Mouse (Mus musculus) left cerebral cortex, postnatal 25 days (tissue): ENCODE results near the gene Tomm22. TPM values are rescaled to one million over a fixed set of nuclear protein-coding genes. Genes with fewer than 3 reads are reported as not detected.

Source experiments
- DNase-seq, 2 experiments: peaks; one replicate each; pipeline ENCODE4 v3.0.0; 2022; ENCODE audit warnings: low spot score in 2 of 2, mixed read lengths in 1 of 2
- intact Hi-C: fragments of 180-260 bp; cut with DNase I; formaldehyde crosslinking; loops from one replicate; pipeline ENCODE4 v1.15.1; 2025
- total RNA-seq, 2 experiments: library from RNA; stranded (reverse); gene quantifications; 2 replicates each; pipeline ENCODE4 v1.2.3; 2021

The Tomm22 gene
- total RNA-seq, 2 experiments from 2014 or later, result 97.8 to 100 TPM

- intact Hi-C loops, result no loop called here
Measured at GRCm38 (mm10) chr15:79708229-79708822, 37.7 kb downstream of the Tomm22 start.

DNA sequence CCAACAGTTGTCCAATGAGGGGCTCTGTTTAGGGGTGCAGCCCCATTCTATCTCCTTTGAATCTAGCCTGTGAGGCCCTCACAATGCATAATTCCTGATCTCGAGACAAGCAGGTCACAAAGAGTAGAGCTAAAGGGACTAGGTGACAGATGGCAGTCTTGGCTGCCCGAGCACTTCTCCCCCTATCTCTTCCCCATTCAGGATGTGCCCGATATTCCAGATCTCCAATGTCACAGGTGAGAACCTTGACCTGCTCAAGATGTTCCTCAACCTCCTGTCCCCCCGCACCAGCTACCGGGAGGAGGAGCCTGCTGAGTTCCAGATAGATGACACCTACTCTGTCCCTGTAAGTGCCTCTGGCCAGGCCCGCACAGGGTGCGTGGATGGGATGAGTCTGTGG is 45.0 kb downstream of the Tomm22 start:
- intact Hi-C loops, result no loop called here

More at GRCm38 (mm10) chr15:79708229-79708822, 37.7 kb downstream of the Tomm22 start:
- DNase-seq, result no peak

DNA sequence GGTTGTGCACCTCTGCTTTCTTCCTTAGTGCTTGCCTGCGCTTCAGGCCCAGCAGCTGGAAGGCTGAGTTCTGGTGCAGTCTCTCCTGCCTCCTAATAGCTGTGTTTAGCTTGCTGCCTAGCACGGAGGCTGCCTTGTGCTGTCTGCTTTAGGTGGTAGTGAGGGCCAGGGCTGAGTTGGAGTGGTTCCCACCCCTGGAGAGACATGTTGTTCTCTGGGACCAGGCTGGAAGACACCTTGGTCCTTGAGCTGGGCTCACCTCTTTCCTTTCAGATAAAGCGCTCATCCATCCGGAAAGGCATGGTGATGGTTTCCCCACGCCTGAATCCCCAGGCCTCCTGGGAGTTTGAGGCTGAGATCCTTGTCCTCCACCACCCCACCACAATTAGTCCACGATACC is 46.0 kb downstream of the Tomm22 start:
- intact Hi-C loops, result no loop called here

More for the DNA sequence above, 45.0 kb downstream of the Tomm22 start:
- no peak for DNase-seq

GRCm38 (mm10) chr15:79720267-79720666 is 49.6 kb downstream of the Tomm22 start:
- intact Hi-C loops, result no loop called here
- no peak for DNase-seq

More for the DNA sequence above, 46.0 kb downstream of the Tomm22 start:
- DNase-seq, result no peak

DNA sequence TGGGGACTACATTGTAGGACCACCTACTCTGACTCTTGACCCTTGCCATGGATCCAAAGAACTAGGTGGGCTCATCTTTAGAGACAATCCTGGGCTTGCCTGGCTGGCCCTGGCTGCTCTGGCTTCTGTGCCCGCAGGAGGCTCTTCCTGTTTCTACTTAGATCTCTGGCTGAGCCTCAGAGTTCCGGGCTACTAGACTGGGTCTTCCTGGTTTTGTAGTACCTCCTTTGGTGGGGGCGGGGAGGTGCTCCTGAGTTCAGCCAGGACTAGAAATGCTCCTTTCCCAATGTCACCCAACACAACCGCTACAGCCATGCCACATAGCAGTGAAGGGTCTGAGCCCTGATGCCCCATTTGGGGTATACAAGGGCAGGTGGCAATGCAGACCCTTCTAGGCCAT is 50.1 kb downstream of the Tomm22 start:
- intact Hi-C loops, result no loop called here
- DNase-seq, result no peak

Other genes starting within 250 kb of the Tomm22 start
- gene Csnk1e, start 215.3 kb upstream of the Tomm22 start, total RNA-seq, result 100 to 1,000 TPM; 133 to 141 TPM
- 100 to 1,000 TPM; 187 to 209 TPM for gene Kcnj4, start 165.6 kb upstream of the Tomm22 start, total RNA-seq
- under 1 TPM; 0.41 to 0.55 TPM for gene Kdelr3, start 154.4 kb upstream of the Tomm22 start, total RNA-seq
- 100 to 1,000 TPM; 319 to 348 TPM for gene Ddx17, start 124.1 kb upstream of the Tomm22 start, total RNA-seq
- gene Dmc1, start 65.8 kb upstream of the Tomm22 start, total RNA-seq, result 1 to 10 TPM; 1.2 TPM
- gene Fam227a, start 11.9 kb upstream of the Tomm22 start, total RNA-seq, result 10 to 100 TPM in 1 of 2 experiments, 1 to 10 TPM in 1; 7.7 to 10.9 TPM
- 10 to 100 TPM; 51.2 to 53.6 TPM for gene Cby1, start 11.7 kb upstream of the Tomm22 start, total RNA-seq
- 10 to 100 TPM; 71.7 to 71.8 TPM for gene Josd1, start 17.1 kb downstream of the Tomm22 start, total RNA-seq
- 10 to 100 TPM; 42.5 to 47.7 TPM for gene Gtpbp1, start 20.0 kb downstream of the Tomm22 start, total RNA-seq
- 10 to 100 TPM; 26.3 to 43.4 TPM for gene Sun2, start 71.7 kb downstream of the Tomm22 start, total RNA-seq
- 10 to 100 TPM; 46.7 to 54.9 TPM for gene Dnal4, start 107.0 kb downstream of the Tomm22 start, total RNA-seq
- gene Nptxr, start 133.9 kb downstream of the Tomm22 start, total RNA-seq, result 100 to 1,000 TPM; 898 to 921 TPM
- 10 to 100 TPM; 11.1 to 20.1 TPM for gene Npcd, start 163.4 kb downstream of the Tomm22 start, total RNA-seq
- gene Cbx6, start 163.8 kb downstream of the Tomm22 start, total RNA-seq, result 100 to 1,000 TPM; 445 to 462 TPM
- gene Apobec3, start 220.8 kb downstream of the Tomm22 start, total RNA-seq, result 1 to 10 TPM; 3.7 to 4.0 TPM